Mouse (Mus musculus): ENCODE results near the gene Tyw1. TPM values are rescaled to one million over a fixed set of nuclear protein-coding genes. Genes with fewer than 3 reads are reported as not detected.
"Not testable (repeated sequence)": the region's sequence is repeated elsewhere in the genome, so short reads cannot be mapped to it uniquely, and the experiment has no call there.

Tyw1 gene
- 15.0 and 15.2 TPM in 2 replicates for polyA plus RNA-seq (2012; rRNA removed)

DNA sequence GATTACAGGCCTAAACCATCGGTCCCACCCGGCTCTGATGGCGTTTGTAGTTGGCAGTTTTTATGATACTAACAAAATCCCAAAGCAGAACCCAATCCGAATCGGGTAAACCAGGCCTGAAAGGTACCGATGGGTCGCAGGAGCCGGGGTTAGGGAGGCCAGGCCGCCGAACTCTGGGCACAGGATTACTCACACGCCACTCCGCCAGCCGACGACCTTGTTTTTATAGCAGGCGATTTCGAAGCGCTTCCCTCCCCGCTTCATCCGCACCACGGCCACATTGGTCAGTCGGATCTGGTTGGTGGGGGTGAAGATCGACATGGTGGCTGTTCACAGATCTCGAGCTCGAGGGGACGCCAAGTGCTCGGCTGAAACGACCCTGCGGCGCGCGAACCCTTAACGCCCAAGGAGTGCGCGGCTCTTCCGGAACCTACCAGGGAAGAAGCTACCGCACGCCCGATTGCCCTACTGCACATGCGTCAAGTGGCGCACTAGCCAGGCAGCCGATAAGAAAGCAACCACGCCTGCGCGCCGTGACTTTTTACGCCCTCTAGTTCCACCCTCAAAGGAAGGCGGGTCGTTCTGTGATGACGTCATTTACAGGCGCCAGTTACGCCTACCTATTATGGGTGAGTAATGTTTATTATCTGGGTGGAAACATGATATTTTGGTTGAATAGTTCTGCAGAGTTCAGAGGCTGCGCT lies at the start of gene Tyw1, which contains the start of gene Sbds:
Gene Tyw1, plus strand, starts transcription at position 603 of the 704 bp plus-strand sequence.
Gene Sbds, minus strand, starts transcription at position 514 of the 704 bp plus-strand sequence.
- peak; percentile 88 for DNase-seq (ENCODE audit: low spot score)

DNA sequence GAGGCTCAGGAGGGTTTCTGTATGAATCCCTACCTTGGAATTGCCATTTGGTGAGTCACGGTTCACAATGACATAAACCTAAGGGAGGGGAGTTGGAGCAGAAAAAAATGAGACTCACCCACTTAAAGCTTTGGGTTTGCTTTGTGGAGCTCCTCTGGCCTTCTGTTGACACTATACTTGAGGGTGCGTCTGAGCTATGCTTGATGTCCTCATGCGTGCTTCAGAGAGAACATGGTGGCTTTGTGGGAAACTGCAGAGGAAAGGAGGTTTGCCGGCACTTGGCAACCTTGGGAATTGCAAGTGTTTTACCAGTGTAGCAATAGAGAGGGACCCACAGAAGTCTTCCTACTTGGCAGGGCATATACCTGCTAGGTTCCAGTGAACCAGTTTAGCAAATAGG lies 48.1 kb upstream of the Tyw1 start:
- no peak for DNase-seq (ENCODE audit: low spot score)

DNA sequence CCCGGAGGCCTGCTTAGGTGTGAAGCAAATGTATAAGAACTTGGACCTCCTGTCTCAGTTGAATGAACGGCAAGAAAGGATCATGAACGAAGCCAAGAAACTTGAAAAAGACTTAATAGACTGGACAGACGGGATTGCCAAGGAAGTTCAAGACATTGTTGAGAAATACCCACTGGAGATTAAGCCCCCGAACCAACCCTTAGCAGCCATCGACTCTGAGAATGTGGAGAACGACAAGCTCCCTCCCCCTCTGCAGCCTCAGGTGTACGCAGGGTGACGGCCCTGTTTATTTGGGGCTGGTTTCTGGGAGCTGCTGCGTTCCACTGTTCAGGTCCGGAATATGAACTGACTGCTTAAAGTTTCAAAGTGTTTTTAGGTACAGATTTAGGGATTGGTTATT lies 42.5 kb upstream of the Tyw1 start:
- DNase-seq (ENCODE audit: low spot score) = no peak

DNA sequence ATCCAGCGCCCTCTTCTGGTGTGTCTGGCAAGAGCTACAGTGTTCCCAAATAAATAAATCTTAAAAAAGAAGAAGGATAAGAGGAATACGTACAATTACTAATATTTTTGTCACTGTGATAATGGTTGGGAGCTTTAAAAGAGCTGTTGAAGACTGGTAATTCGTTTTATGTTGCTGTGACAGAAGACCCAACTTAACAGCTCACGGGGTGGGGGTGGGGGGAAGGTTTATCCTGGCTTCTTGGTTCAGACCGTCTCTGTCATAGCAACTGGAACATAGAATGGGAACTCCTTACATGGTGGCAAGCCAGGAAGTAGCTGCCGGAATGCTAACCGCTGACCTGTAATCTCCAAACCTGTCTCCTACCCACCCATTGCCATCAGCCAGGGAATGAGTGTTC lies 38.6 kb upstream of the Tyw1 start, which contains the start of gene Tmem248:
Gene Tmem248, plus strand, starts transcription at position 301 of the 400 bp plus-strand sequence.
- no peak for DNase-seq (ENCODE audit: low spot score)

DNA sequence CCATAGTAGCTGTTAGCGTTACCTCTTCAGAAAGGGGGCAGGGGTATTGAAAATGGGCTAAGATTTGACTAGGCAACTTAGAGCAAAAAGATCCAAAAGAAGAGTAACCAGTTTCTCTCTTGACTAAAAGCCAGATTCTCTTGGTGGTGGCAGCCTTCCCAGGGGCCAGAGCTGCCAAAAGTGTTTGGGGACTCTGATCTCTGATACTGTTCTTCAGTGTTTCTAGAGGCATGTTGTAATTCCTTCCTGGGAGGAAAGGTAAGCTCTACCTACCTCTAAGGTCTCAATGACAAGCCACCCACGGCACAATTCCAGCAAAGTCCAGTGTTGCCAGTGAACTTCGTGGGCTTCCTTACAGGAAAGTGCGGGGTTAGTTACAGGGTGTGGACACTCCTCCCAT lies 38.0 kb upstream of the Tyw1 start:
- no peak for DNase-seq (ENCODE audit: low spot score)

DNA sequence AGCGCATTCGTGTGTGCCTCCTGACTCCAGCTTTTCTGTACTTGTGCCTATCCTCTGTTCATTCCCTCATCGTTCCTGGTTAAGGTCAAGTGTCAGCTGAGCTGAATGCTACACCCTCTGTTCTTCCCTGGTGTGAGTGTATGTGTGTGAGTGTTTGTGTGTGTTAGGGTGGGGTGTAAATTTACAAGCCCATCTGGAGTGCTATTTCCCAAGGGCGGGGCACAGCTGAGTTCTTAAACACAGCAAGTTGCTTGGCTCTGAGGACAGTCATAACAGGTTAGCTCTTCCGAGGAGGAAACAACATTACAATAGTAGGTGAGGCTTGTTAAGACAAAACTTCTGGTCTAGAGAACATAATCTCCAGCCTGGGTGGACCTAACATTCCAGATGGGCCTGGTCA lies 37.1 kb upstream of the Tyw1 start:
- DNase-seq (ENCODE audit: low spot score) = no peak

DNA sequence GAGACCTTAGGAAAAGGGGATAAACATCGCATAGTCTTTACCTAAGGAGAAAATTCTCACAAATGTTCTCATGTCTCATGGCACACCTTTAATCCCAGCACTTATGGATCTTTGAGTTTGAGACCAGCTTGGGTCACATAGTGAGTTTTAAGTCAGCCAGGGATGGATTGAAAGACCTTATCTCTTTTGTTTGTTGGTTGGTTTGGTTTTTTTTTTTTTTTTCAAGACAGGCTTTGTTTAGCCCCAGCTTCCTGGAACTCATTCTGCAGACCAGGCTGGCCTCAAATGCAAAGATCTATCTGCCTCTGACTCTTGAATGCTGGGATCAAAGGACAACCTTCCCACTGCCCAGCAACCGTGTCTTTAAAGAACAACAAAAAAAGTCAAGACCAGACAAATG lies 34.1 kb upstream of the Tyw1 start:
- DNase-seq (ENCODE audit: low spot score) = no peak

DNA sequence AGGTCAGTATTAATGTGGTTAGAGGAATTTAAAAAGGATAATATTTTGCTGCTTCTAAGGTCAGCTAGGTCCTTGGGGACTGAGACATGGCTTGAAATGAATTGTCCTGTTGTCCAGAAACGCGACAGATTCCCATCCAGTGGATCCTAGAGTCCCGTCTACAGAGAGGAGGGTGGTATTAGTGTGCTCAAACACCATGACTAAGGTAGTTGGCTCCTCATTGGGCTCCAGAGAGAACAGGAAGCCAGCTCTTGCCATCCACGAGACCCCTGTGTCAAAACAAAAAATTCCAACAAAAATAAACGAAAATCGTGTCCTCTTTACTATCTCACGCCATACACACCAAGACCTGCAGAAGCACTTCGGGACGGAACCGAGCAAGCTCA lies 33.7 kb upstream of the Tyw1 start:
- peak; percentile 28 for DNase-seq (ENCODE audit: low spot score)

DNA sequence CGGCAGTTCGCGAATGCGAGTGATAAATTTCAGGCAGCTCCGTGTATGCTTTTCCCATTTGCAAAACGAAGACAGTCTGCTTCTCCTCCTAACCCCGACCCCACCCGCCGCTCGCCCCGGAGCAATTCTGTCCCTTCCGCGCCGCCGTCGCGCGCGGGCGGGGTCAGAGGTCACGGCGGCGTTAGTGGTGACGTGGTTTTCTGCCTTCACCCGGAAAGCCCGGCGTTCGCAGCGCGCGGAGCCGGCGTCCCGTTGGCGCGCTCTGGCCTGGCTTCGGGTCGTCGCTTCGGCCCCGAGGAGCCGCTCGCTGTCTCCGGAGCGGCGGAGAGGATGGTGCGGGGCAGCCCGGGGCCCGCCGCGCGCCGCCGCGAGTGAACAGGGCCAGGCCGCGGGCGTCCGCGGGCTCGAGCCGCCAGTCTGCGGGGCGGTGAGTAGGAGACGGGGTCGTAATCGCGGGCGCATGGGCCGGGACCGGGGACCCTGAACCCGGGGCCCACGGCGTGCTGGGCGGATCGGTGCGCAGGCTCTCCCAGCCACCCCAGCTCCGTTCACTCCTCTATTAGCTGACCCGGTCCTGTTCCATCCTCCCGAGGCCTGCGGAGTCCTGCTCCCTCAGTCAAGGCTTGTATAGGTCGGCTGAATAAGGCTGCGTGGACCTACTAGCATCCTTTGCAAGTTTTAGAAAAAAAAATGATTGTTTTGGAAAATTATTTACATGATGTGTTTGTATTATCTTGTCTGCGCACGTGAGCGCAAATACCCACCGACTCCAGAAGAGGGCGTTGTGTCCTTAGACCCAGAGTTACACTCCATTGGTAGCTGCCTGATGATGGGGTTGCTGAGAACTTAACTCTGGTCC lies 33.0 kb upstream of the Tyw1 start:
- peak; percentile 99 for DNase-seq (ENCODE audit: low spot score)

DNA sequence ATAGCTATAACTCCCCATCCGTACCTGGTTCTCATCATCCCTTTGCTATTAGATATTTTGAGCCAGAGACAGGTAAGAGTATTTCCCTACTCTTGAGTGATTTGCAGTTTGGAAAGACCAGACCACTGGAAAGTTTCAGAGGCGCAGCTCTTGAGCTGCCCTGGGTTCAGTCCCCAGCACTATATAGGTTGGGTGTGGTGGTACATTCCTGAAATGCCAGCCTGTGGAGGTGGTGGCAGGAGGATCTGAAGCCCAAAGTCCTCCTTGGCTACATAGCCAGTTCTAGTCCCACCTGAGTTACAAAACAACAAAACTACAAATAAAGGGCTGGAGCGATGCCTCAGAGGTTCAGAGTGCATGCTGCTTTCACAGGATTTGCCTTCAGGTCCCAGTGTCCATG lies 28.6 kb upstream of the Tyw1 start:
- no peak for DNase-seq (ENCODE audit: low spot score)

DNA sequence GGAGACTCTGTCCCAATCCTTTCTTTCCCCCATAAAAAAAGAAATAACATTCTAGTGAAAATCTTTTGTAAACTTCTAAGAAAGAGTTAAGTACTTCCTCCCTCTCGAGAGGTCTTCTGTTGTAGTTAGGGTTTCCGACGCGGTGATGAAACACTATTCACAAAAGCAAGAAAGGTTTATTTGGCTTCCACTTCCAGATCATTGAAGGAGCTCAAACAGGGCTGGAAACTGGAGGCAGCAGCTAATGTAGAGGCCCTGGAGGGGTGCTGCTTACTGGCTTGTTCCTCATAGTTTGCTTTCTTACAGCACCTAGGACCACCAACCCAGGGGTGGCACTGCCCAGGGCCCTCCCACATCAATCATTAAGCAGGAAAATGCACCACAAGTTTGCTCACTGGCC lies 27.3 kb upstream of the Tyw1 start:
- DNase-seq (ENCODE audit: low spot score) = no peak

DNA sequence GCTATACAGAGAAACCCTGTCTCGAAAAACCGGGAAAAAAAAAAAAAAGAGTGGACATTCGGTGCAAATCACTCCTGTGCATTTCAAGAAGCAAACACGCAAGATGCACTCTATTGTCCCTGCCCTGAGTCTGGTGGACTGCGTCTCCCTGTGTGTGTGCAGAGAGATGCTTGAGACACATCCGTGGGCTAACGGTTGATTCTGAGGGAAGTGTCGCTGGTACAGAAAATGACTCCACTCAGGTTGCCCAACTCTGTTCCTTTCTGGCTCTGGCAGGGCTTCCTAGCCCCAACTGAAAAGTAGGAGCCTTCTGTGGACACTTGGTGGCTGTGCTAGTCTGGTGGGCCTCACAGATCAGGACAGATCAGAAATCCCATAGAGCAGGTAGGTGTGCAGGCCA lies 19.1 kb upstream of the Tyw1 start:
- DNase-seq (ENCODE audit: low spot score) = no peak

DNA sequence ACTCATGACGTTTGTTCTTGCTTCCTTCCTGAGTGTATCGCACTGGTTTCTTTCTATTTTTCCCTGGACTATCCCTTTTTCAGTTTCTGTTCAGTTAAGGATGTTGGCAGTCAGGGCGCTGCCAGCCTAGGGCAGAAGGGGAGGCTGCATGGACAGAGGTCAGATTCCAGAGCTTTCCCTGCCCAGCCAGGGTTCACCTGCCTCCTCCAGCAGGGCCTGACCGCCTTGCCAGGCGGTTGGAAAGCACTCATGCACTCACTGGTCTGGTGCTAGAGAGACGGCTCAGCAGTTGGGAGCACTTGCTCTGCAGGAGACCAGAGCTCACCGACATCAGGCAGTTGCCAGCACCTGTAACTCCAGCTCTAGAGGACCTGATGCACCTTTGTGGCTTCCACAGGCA lies 16.2 kb upstream of the Tyw1 start:
- DNase-seq (ENCODE audit: low spot score) = no peak

DNA sequence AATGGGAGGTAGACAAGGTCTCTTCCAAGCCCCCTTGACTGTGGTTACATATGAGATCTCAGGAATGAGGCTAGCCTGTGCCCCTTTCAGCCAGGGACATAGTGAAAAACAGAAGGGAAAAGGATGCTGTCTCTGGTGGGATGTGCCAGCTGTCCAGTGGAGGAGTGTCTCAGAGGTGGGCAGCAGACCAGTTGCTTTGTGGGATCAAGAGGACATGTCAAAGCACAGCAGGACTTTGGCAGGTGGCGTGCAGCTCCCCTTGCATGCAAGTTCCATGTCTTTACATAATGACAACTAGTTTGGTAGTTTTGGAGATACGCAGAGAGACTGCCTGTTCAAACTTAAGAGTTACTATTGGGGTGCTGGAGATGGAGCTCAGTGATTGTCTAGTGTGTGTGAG lies 15.6 kb upstream of the Tyw1 start:
- DNase-seq (ENCODE audit: low spot score) = no peak

DNA sequence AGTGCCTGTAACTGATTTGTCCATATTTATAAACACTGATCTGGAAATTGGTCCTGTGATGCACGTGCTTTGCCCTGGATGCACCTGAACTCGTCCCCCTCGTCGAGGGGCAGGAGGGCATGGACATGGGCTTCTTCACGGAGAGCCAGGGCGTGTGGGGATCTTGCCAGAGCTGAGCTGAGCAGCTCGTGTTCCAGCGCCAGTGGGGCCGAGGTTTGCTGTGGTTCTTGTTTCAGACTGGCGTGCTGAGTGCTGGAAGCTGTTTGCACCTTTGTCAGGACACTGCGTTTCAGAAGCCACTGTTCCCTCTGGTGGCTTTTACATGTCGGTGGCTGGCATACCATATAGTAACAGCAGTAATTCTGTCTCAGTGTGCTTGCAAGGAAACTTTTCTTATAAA lies 14.0 kb upstream of the Tyw1 start:
- no peak for DNase-seq (ENCODE audit: low spot score)

DNA sequence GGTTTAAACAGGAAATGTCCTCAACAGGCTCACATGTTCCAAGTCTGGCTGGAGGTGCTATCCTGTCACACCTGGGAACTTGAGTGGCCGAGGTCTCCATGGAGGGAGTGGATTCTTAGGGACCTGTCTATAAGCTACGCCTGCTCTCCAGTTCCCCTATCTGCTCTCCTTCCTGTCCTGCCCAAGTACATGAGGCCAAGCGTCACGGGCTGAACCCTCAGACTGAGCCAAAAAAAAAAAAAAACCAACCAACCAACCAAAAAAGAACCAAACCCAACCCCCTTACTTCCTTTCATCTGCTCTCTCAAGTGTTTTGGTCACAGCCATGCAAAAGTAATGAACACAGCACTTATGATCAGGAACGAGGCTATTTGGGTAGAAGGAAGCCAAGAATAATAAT lies 7.6 kb upstream of the Tyw1 start:
- no peak for DNase-seq (ENCODE audit: low spot score)

DNA sequence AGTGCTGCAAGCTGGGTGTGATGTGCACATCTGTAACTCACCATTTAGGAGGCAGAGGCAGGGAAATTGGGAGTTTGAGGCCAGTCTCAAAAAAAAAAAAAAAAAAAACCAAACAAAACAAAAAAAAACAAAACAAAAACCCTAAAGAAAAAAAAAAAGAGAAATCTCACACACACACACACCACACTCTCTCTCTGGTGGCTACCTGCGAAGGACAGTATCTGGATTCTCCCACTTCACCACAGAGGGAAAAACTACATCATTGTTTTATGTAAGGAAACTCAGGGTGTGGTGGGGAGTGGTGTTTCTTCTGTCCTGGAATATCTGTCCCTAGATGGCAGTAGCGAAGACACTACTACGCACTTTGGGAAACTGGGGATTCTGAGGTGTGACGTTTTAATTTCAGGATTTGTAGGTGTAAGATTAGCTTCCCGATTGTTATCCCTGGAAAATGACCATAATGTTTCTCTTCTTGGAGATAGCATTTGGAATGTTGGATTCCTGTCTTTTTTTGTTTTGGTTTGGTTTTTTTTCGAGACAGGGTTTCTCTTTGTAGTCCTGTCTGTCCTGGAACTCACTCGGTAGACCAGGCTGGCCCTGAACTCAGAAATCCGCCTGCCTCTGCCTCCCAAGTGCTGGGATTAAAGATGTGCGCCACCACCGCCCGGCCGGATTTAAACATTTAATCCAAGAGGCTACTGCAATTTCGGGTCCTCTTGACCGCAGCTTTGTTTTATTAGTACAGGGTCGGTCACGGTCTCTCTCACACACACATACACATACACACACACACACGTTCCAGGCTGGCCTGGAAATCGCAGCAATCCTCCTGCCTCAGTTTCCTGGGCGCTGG lies 1.0 kb upstream of the Tyw1 start:
- no peak for DNase-seq (ENCODE audit: low spot score)

DNA sequence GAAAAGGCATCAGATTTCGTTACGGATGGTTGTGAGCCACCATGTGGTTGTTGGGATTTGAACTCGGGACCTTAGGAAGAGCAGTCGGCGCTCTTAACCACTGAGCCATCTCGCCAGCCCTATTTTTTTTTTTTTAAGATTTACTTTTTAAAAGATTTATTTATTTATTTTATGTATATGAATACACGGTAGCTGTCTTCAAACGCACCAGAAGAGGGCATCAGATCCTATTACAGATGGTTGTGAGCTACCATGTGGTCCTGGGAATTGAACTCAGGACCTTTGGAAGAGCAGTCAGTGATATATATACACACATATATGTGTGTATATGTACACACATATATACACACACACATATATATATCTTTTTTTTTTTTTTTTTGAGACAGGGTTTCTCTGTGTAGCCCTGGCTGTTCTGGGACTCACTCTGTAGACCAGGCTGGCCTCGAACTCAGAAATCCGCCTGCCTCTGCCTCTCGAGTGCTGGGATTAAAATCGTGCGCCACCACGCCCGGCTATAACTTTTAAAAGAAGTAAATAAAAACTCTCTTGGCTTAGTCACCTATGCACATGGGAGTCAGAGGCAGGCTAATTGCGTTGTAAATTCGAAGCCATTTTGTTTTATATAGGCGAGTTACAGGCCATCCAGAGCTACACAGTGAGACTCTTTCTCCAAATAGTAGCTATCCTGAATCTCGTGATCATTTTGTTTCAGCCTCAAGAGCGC lies 543 bp downstream of the Tyw1 start:
- not testable (repeated sequence) for DNase-seq (ENCODE audit: low spot score)

DNA sequence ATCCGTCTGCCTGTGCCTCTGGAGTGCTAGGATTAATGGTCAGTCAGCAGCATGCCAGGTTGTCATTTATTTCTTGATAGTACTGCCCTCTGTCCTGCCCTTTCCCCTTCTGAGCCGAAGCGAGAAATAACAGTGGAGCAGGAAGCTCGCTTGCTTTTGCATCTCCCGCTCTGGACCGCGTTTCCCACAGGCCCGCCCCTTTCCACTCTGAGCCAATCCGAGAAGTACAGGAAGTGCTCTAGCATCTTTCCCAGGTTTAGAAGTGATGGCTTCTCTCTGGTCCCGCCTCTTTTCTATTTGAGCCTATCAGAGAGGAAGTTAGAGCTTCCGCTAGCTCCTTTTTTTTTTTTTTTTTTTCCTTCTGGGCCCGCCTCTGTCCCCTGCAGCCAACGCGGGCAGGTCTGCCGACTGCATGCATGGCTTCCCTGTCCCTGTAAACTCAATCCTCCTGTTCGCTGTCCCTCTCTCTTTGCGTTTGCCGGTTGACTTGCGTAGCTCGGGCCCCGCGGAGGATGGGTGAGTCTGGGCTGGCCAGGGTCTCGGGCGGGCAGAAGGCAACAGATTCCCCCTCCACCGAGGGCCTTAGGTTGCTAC lies 1.4 kb downstream of the Tyw1 start:
- DNase-seq (ENCODE audit: low spot score) = peak; percentile 71

DNA sequence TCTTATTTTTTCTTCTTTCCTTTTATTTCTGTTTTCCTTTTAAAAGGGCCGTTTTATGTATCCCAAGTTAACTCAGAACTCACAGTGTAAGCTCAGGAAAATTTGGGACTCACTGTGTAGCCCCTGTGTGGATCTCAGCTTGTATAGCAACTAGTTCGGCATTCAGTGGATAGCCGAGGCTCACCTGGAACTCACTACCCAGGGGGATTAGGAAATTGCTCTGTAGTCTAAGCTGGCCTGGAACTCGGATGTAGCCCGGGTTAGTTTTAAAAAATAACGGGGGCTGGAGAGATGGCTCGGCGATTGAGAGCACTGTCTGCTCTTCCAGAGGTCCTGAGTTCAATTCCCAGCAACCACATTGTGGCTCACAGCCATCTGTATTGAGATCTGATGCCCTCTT lies 1.9 kb downstream of the Tyw1 start:
- no peak for DNase-seq (ENCODE audit: low spot score)

DNA sequence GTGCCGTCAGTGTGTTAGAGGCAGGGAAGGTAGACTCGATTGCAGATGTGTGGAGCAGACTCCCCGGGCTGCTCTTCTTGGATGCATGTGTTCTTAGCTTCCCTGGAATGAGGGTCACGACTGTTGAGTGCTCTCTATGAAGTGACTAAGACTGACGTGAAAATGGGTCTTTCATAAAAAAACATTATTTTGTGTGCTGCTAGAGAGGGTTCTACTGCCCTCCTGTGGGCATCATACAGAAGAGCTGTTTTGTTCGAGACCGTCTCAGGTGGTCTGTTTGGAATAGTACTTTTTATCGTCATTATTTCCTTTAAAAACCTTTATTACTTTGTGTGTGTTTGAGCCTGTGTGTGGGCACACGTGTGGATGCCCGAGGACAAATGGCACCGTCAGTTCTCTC lies 8.0 kb downstream of the Tyw1 start:
- no peak for DNase-seq (ENCODE audit: low spot score)

Data from urinary bladder, adult 2 months (tissue).